Comparison of ENCODE assay signal across 9 mouse cellular contexts in the genomic region with DNA sequence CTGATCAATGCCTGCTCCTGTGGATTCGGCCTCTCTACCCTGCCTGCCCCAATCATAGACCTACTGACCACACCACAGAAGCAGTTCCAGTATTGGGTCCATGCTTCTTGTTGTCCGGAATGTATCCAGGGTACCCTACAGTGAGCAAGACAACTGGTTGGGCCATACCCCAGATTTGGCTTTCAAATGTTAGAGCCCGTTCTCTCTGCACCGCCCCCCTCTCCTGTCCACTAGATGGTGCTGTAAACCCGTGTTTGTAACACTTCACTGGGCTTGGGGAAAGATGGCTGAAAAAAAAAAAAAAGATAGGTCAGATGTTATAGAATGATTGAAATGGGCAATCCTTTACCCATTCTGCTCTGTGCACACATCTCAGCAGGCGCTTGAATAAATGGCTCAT. TPM values are rescaled to one million over a fixed set of nuclear protein-coding genes. Genes with fewer than 3 reads are reported as not detected.
DNase-seq lines count a peak whose midpoint lies in the region; ATAC-seq and TF ChIP-seq lines count a peak whose summit lies in the region.
"Had no signal": no experiment of that assay in that cellular context is flagged by ENCODE, and none has a peak within 500 bp of the region (broad histone marks: within the 10 kb centered on the region; RNA-seq: fewer than 3 reads in every experiment).

No protein-coding gene starts in this region.

- TF ChIP-seq CTCF in liver, embryonic 14.5 days (IDR thresholded peaks at IDR 0.05; ENCODE audit: low read depth), result peak; percentile 51

- TF ChIP-seq EP300 in liver, embryonic 14.5 days (IDR thresholded peaks at IDR 0.05; ENCODE audit: low read depth), result no peak

- no peaks in the 10 kb centered on the region for H3K27me3 ChIP-seq in forebrain, embryonic 16.5 days (replicated peaks; ENCODE audit: control insufficient read depth, insufficient read depth, low read length)
- no peaks in the 10 kb centered on the region for H3K27me3 ChIP-seq in kidney, embryonic 15.5 days
- H3K27me3 ChIP-seq in liver, embryonic 14.5 days (ENCODE audit: control insufficient read depth, insufficient read depth, low read length), result no peaks in the 10 kb centered on the region

- DNase-seq in thymus, postnatal 4 days, result peak; percentile 10
- DNase-seq in thymus, postnatal 14 days, result no peak
- DNase-seq in cerebellum, adult 11 months, result peak; percentile 58
- no peak for DNase-seq in liver, embryonic 14.5 days (ENCODE audit: low read depth in 3 of 3, low spot score in 3 of 3)
- DNase-seq in ovary, postnatal 14 days (ENCODE audit: low spot score), result peak; percentile 27
- DNase-seq in T-cell, adult 2 months (ENCODE audit: low spot score), result no peak

- no peak overlapping the region for H3K4me3 ChIP-seq in forebrain, embryonic 16.5 days (replicated peaks; ENCODE audit: low read length)
- H3K4me3 ChIP-seq in kidney, embryonic 15.5 days (replicated peaks), result no peak overlapping the region
- H3K4me3 ChIP-seq in liver, embryonic 14.5 days (ENCODE audit: insufficient read depth in 1 of 2, low read depth in 2 of 2, low read length in 2 of 2), result no peak overlapping the region
- H3K4me3 ChIP-seq: erythroblast, embryonic 14.5 days had no signal

- H3K9me3 ChIP-seq in forebrain, embryonic 16.5 days (ENCODE audit: control insufficient read depth, low read length), result no peaks in the 10 kb centered on the region
- no peaks in the 10 kb centered on the region for H3K9me3 ChIP-seq in kidney, embryonic 15.5 days (replicated peaks)
- no peaks in the 10 kb centered on the region for H3K9me3 ChIP-seq in liver, embryonic 14.5 days (ENCODE audit: control insufficient read depth, low read length)

- no peaks in the 10 kb centered on the region for H3K36me3 ChIP-seq in forebrain, embryonic 16.5 days (ENCODE audit: control insufficient read depth, insufficient read depth)
- H3K36me3 ChIP-seq in kidney, embryonic 15.5 days, result no peaks in the 10 kb centered on the region
- no peaks in the 10 kb centered on the region for H3K36me3 ChIP-seq in liver, embryonic 14.5 days (replicated peaks; ENCODE audit: control insufficient read depth, insufficient read depth, low read depth)

- peak; percentile 84 for ATAC-seq in forebrain, embryonic 16.5 days
- ATAC-seq in kidney, embryonic 15.5 days (replicated peaks; ENCODE audit: low FRiP score), result peak; percentile 67
- no peak for ATAC-seq in liver, embryonic 14.5 days (ENCODE audit: insufficient read depth)

- H3K4me2 ChIP-seq in forebrain, embryonic 16.5 days (ENCODE audit: low read length), result no peak overlapping the region
- H3K4me2 ChIP-seq in kidney, embryonic 15.5 days, result no peak overlapping the region
- H3K4me2 ChIP-seq in liver, embryonic 14.5 days (ENCODE audit: low read depth), result no peak overlapping the region

- WGBS in forebrain, embryonic 16.5 days, result 19% methylated on average over 6 of the region's 6 CpGs
- 27% methylated on average over 6 of the region's 6 CpGs for WGBS in kidney, embryonic 15.5 days
- 13% methylated on average over 6 of the region's 6 CpGs for WGBS in liver, embryonic 14.5 days (ENCODE audit: insufficient replicate concordance)

- no peak overlapping the region for H3K27ac ChIP-seq in forebrain, embryonic 16.5 days (ENCODE audit: low read length)
- no peak overlapping the region for H3K27ac ChIP-seq in kidney, embryonic 15.5 days
- H3K27ac ChIP-seq in liver, embryonic 14.5 days, result no peak overlapping the region

- H3K9ac ChIP-seq in forebrain, embryonic 16.5 days (replicated peaks; ENCODE audit: low read depth, low read length), result no peak overlapping the region
- no peak overlapping the region for H3K9ac ChIP-seq in kidney, embryonic 15.5 days
- no peak overlapping the region for H3K9ac ChIP-seq in liver, embryonic 14.5 days (replicated peaks)

- no peaks in the 10 kb centered on the region; the same call in 1 of the 2 replicates for H3K4me1 ChIP-seq in forebrain, embryonic 16.5 days (replicated peaks; ENCODE audit: control insufficient read depth, insufficient read depth, low read length)
- H3K4me1 ChIP-seq in kidney, embryonic 15.5 days, result no peaks in the 10 kb centered on the region
- H3K4me1 ChIP-seq in liver, embryonic 14.5 days (replicated peaks; ENCODE audit: control insufficient read depth in 2 of 2, insufficient read depth in 2 of 2, low read length in 1 of 2), result no peaks in the 10 kb centered on the region

RNA-seq across cellular contexts. Expression of gene B3gat2, which starts 56.1 kb away (rescaled TPM):
- polyA plus RNA-seq in forebrain, embryonic 16.5 days (2015; fragmentation: Nextera tagmentation; extraction: Ambion mirVana), result 9.9 and 12.1 TPM in 2 replicates
- 8.8 and 9.5 TPM in 2 replicates for polyA plus RNA-seq in kidney, embryonic 15.5 days (2015; fragmentation: Nextera tagmentation; extraction: Ambion mirVana)
- 0.02 and 0.03 TPM in 2 replicates for polyA plus RNA-seq in liver, embryonic 14.5 days (2012; rRNA removed)
- 0.11 and 0.25 TPM in 2 replicates for polyA plus RNA-seq in liver, embryonic 14.5 days (2014; fragmentation: Nextera tagmentation; extraction: Ambion mirVana)

Comparison
In these comparisons a context has a peak if more than half of its experiments do, and no peak if none do; other contexts are left out.
1. DNase-seq: peak in thymus, postnatal 4 days (single experiment), cerebellum, adult 11 months (single experiment) and ovary, postnatal 14 days (single experiment); none in thymus, postnatal 14 days (single experiment), liver, embryonic 14.5 days (0 of 3) and T-cell, adult 2 months (single experiment).